Mouse (Mus musculus) right cerebral cortex, postnatal 10 days (tissue): ENCODE measurements around the gene Kcnj8.
"Not testable (repeated sequence)": the region's sequence is repeated elsewhere in the genome, so short reads cannot be mapped to it uniquely, and the experiment has no call there.

Experiments used
- DNase-seq, 2 experiments: peaks; one replicate each; pipeline ENCODE4 v3.0.0; 2021; ENCODE audit warnings: low spot score in 2 of 2

Gene Kcnj8

DNA sequence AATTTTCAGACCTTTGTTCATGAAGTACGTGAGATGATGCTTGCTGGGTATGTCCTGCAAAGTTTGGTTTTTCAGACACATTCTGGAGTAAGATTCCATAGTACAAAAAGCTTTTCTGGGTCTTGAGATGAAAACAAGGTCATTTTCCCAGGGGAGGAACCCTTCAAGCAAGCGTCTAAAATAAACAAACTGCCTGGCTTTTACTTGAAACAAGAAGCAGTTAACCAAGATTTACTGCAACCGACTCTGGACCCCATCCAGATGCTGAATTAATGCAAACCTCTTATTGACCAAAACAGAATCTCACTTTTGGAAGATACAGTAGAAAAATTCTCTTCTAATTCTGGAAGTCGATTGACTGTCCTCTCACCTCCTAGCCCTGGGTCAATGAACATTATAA lies 20.5 kb downstream of the Kcnj8 start:
- no peak for DNase-seq

DNA sequence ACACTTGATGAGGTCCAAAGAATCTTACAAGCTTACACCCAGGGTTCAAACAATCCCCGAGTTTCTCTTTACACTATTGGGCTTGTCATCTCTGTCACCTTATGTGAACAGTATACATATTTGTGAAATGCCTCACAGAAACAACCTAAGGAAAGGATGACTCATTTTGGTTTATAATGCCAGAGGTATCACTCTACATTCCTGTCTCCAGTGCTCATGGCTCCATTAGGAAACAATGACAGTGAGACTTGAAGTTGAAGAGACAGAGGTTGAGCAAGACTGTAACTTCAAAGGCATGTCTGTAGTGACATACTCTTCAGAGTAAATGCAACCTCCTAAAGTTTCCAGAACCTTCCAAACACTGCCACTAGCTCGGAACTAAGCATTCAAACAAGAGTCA lies 23.0 kb downstream of the Kcnj8 start:
- DNase-seq = no peak

GRCm38 (mm10) chr6:142545132-142545531 lies 26.3 kb downstream of the Kcnj8 start:
- DNase-seq = no peak

- no peak for DNase-seq
Observed at GRCm38 (mm10) chr6:142543648-142544047, 27.8 kb downstream of the Kcnj8 start.

GRCm38 (mm10) chr6:142542800-142543175 lies 28.6 kb downstream of the Kcnj8 start:
- DNase-seq = no peak

DNA sequence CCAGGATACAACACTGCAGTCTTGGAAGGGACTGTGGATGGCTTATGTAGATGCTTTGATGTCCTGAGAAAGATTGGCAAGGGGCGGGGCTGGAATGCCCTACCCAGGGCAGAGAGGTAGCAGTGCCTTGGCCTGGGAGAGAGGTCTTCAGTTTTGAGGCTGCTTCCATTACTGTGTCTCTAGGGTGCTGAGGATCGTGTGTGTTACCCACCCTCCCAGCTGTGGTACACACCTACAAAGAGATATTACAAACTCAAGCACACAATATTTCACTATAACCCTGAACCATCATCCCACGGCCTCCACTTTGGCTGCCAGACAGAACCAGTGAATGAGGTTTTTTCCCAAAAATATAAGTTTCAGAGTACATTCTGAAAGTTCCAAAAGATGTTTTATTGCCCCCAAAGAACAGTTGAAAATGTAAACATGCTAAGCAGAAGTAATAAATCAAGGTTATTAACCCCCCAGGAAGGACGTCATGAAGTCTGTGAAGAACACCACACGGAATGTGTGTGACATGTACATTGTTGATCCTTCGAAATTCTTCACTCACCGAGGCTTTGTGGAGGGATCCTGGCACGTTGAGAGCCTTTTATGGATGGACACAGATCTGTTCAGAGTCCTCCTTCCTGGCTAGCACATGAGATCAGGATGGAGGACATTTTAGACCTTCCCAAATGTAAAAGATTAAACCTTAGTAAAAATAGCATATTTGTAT lies 29.2 kb downstream of the Kcnj8 start:
- DNase-seq = no peak

DNA sequence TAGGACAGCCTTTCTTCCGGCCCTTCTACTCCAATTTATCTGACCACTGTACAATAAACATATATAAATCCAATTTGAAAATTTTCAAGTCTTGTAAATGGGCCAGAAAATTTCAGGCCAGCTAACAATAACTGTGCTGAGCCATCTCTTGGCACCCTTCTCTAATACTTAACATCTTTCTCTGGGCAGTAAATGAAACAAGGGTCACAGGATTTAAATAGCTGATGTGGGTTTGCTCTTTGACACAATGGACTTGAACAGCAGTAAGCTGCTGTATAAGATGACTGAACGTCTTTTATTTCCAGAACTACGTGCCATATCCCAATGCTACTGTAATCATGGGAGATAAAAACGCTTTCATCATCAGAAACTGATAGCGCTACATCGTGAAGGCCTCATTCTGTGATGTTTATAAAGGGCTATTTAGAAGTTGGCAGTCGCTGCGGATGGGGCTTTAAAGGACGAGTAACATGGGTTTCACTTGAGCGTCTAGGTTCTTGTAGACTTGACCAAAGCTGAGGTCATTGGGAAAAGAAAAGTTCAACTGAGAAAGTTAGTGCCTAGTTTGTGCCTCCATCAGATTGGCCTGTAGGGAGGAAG lies 30.8 kb downstream of the Kcnj8 start:
- DNase-seq = no peak

- DNase-seq = no peak
Observed at GRCm38 (mm10) chr6:142540131-142540530, 31.3 kb downstream of the Kcnj8 start.

- DNase-seq = no peak
Observed at GRCm38 (mm10) chr6:142538503-142538902, 32.9 kb downstream of the Kcnj8 start.

DNA sequence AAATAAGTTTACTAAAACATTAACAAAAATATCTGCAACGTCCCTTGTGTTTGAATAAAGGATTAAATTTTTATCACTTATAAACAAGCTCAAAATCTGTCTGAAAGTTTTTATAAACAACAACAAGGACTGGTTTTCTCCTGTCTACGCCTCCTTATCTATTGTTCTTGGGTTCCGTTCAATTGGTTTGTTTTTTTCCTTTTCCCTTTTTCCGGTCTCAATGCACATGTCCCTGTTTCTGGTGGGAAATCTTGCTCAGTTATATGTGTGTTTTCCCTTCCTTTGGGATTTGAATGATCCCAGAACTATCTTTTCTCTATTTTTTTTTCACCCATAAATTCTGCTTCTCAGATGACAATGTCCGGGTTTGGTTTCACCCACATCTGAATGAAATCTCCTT lies 38.0 kb downstream of the Kcnj8 start:
- no peak for DNase-seq

- DNase-seq = no peak
Observed at GRCm38 (mm10) chr6:142532686-142533085, 38.7 kb downstream of the Kcnj8 start.

DNA sequence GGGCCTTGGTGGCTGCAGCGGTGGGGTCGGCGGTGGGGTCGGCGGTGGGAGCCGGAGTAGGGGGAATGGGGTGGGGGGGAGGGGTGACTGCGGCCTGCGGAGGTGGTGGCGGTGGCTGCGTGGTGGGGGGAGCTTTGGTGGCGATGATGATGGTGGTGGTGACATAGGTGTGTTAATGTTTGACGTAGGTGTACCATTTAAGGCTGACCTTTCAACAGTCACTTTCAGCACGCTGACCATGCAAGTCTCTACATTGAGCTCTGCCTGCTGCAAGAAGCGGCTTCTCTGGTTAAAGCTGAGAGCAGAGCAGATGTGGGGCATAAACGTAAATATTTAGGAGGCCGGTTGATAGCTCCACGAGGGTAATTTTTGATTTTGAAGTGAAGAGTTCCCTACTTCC lies 39.3 kb downstream of the Kcnj8 start:
- no peak for DNase-seq

- no peak for DNase-seq
Observed at GRCm38 (mm10) chr6:142530378-142530777, 41.0 kb downstream of the Kcnj8 start.

- DNase-seq = no peak
Observed at GRCm38 (mm10) chr6:142529680-142530079, 41.7 kb downstream of the Kcnj8 start.

DNA sequence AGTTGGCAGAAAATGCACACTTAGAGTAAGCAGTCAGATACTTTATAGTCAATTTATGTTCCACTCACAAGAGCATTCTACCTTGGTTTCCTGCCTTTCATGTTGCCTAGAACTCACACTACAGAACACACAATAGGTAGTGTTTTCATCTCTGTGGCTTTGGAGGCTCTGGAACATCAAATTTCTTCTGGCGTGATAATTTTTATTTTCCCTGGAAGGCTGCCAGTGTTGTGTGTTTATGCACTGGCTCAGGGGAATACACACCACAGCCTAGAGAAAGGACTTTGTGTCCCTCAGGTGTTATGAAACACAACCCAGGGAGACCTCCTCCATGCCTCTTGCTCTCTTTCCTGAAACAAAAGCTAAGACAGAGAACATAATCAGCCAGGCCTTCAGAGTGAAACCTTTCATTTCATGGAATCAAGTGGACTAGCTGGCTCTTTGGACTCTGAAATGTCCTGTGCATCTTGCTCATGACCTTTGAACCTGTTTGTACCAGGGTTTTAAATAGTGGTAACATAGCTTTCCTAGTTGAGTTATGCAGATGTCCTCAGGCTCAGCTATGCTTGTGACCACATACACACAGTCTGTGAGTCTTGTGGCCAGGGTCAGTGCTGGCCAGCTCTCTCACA lies 43.4 kb downstream of the Kcnj8 start:
- no peak for DNase-seq

- DNase-seq = peak; percentile 72 to 84
Observed at GRCm38 (mm10) chr6:142524635-142525308, 46.6 kb downstream of the Kcnj8 start.

GRCm38 (mm10) chr6:142521591-142522110 lies 49.8 kb downstream of the Kcnj8 start:
- no peak for DNase-seq

DNA sequence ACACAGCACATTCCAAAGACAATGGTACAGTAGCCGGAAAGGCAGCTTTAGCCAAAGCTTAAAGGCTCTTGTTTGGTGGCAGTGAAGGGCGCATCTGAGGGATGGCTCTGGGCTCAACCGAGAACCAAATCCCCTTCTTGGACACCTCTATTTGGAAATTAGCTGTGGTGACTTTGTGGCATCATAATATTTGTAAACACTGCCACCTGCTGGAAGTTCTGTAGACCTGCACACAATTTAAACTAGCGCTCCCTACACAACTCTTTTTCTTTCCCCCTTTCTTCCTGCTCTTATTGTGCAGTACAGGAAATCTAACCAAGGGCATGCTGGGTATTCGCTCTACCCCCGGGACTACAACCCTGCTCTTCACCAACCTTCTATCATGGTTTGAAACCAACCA lies 52.3 kb downstream of the Kcnj8 start:
- no peak for DNase-seq

DNA sequence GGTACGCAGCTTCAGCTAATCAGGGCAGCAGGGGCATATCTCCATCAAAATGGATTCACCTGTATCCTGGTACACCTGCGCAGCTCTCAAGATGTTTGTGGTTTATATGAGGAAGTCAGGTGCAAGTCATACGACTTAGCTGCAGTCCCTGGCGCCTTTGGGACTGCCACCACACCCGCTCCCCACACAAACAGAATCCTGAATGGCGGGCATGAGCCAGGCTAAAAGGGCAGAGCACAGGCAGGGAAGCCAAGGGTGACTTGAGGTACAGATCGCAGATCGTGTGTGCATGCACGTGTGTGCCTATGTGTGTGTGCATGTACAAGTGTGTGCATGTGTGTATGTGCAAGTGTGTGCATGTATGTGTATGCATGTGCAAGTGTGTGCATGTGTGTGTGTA lies 56.0 kb downstream of the Kcnj8 start:
- not testable (repeated sequence) for DNase-seq

DNA sequence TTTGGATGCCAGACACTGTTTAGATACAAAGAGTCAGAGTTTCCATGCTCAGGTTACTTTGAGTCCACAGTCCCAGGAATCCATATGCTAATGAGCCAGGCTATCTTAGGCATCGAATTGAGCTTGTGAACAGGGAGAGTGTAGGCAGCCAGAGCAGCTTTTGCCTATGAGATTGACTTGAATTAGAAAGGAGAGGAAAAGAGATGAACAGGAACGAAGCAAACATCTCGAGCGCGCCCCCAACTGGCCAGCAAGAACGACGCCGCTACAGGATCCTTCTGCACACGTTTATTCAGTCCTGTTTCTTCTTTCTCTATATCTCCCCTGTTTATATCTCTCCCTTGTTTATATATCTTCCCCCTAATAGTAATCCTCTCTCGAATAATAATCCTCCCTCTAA lies 56.5 kb downstream of the Kcnj8 start:
- DNase-seq = peak; percentile 82 to 84
